Mouse (Mus musculus): ENCODE measurements around the gene Lfng.

Lfng gene

DNA sequence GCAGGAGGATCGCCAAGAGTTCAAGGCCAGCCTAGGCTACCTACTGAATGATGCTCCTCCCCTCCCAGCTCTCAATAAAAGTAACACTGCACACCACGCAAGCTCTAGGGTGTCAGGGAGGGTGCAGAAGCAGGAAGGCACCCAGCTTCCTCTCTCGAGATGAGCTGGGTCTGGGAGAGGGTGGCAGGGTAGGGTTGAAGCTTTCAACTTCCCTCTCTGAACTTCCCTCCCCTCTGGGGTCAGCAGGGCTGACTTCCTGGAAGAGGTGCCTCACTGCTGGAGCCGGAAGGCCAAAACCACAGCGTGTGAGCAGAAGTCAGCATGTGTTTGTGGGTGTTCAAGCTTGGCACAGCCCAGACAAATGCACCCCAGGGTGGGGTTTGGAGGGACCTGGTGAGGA is 10.6 kb downstream of the Lfng start:
- no peak for DNase-seq

DNA sequence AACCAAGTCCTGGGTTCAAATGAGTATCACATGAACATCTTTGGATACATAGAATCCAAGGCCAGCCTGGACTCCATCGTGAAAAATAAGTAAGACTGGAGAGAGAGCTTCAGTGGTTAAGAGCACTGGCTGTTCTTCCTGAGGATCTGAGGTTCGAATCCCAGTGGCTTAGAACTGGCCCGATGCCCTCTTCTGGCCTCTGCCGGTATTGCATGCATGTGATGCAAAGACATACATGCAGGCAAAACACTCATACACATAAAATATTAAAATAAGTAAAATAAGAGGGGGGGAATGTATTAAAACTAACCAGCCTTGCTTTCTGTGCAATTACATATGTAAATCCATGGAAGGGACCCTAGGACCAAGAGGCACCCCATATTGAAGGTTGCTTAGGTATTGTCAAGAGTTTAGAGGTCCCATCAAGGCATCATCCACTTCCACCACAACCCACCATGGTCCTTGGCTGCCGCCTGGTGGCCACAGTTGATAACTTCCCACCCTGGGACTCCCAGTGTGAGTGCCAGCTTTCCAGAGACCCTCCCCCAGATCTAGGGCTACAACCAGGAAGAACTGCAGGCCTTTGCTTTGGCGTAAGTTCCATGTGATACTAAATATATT is 12.1 kb downstream of the Lfng start:
- peak; percentile 40 for DNase-seq

DNA sequence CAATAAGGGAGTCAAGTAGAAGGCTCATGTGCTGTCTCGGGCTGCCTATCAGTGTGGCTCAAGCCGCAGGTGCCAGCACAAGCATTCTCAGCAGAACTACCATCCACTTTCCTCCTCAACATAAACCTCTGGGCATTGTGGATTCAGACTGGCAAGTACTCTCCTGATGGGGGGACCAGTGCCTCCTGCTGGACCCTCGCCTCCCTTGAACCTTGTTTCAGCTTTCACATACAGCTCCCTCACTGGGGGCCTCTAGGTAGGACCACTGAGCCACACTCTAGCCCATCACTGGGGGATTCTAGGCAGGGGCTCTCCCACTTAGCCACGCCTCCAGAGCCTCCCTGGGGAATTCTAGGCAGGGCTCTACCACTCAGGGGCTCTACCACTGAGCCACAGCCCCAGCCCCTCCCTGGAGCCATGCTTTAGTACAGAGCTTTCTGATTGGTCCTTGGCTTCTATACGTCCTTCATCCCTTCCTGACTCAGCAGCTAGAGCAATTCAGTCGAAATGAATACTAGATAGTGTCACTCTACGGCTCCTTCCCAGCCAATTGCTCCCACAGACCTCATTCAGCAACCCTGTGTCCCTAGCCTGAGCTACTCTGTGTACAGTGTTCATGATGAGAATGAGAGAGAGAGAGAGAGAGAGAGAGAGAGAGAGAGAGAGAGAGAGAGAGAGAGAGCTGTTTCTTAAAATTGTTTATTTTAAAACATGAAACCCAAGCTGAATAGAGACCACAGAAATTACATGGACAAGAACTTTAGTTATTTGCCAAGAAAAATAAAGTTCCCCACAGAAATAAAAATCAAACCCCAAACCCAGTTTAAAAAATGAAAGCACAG is 13.0 kb downstream of the Lfng start:
- DNase-seq: no peak

DNA sequence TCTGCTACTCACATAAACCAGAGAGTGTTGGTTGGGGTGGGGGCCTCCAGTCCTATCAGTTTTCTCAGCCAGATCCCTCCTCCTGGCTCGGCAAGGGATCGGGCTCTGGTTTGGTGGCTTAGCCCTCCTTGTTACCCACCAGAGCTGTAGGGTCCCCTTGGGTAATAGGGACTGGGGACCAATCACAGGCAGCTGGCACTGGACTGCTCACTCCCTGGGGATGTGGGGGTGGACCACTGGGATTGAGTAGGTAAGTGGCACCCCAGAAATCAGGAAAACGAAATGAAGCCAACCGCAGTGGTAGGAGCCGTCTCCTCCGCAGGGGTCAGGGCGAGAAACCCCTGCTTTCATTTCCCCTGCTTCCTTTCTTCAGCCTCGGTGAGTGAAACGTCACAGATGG is 14.0 kb downstream of the Lfng start:
- no peak for DNase-seq

DNA sequence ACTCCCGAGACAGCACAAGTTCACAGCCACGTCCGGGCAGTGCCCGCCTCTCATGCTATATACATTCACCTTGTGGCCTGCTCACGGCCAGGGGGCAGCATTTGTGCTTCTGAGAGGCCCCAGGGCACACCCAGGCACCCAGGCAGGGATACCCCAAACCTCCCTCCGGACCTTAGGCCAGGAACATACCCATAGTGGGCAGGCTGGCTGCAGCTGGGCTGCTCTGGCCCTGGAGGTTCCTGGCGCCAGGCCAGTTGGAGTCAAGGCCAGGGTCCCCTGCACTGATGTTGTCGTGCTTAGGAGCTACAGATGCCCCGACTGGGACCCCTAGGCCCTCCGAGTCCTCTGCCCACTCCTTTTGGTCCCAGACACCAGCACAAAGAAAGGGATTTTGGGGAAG is 14.4 kb downstream of the Lfng start:
- no peak for DNase-seq

DNA sequence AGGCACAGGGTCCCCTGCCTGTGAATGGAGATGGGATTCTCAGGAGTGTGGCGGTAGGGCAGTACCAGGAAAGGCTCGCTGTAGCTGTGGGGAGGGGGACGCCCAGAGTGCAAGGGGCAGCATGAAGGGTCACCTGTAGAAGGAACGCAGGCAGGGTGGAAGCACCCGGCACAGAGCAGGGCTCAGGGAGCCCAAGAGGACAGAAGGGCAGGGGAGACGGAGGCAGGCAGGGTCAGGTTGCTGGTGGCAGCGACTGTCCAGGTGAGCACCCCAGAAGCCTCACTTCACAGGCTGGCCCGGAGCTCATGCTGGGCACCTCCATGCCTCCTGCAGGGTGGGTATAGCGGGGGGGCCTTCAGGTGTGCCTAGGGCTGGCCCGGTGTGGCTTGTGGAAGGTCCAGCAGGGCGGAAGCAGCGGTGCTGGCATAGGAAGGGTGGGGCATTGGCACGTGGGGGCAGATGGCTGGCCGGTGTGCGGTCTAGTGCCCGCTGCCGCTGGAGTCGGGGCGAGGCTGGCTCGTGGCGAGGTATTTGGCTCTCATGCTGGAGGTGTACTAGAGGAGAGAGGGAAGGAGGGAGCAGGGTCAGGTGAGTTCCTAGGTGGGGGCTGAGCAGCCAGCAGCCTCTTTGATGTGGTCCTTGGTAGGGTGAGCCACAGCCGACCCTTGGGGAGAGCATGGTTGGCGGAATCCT is 16.0 kb downstream of the Lfng start:
- DNase-seq: no peak

DNA sequence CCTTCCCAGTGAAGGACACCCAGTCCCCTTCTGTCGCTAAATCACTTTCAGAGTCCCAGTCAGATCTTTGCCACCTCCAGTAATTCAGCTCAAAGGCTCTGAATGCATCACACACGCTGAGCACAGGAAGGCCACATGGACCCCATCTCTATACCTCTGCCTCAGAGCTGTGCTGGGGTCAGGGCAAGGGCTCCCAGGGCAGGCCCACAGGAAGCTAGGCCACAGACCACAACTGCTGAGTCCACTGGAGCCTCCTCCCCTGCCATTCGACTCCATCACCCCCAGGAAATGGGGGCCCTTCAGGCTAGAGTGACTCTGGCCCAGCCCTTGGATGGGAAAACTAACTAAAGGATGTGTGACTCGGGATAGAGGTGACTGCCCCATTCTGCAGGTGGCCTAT is 16.7 kb downstream of the Lfng start:
- no peak for DNase-seq

DNA sequence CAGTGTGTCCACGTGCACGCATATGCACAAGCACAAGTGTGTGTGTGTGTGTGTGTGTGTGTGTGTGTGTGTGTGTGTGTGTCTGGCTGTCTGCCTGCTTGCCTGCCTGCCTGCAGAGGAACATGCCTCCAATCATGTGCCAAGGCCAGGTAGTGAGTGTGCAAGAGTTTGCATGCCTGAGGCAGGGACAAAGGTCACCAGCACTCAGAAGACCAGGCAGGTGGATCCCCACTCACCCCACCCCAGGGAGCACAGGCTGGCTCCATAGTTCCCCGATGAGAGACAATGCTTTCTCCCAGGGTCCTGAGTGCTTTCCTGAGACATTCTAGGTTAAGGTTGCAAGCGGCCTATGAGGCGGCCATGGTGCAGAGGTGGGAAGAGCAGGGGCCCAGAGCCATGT is 17.1 kb downstream of the Lfng start:
- DNase-seq: no peak

DNA sequence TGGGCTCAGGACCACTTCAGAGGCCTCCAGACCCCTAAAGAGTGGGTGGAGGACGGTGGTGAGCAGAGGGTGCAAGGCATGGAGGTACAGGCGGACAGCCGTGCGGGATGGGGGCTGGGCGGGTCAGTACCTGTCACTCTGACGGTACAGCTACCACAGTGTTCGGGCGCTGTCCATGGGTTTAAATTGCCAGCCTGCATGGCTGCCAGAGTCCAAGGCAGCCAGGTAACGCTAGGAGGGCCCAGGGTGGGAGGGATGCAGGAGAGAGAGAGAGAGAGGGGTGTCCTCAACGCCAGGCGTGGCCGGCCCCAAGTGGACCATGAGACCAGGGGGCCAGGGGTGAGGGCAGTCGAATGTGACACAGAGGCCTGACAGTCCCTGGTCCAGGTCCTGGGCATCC is 17.8 kb downstream of the Lfng start:
- DNase-seq: no peak

DNA sequence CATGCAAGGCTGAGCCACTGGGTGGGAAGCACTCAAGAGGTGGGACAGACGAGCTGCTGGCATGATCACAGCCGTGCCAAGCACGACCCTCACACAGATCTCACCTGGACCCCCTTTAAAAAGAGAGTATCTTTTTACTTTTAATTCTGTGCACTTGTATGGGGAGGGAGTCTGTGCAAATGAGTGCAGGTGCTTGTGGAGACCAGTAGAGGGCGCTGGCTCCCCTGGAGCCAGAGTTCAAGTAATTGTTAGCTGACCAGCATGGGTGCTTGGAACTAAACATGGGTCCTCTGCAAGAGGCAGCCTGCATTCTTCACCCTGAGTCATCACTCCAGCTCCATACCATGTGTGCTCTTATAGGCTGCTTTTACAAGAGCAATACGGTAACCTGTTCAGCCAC is 20.5 kb downstream of the Lfng start:
- no peak for DNase-seq

DNA sequence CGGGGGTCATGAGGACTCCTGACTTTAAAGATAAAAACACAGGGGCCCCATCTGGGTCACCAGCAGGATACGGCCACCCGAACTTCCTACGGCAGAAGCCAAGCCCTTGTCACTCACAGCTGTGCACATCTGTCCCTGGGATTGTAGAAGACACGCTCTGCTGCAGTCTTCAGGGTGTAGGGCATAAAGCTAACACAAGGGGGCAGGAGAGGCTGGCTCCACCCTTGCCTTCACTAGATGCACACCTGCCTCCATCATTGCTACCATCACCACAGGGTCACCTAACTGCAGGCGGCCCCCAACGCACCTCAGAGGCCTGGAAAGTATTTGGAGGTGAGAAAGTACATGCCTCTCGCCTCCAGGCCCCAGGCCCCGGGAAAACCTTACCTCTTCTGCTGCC is 21.9 kb downstream of the Lfng start:
- no peak for DNase-seq

DNA sequence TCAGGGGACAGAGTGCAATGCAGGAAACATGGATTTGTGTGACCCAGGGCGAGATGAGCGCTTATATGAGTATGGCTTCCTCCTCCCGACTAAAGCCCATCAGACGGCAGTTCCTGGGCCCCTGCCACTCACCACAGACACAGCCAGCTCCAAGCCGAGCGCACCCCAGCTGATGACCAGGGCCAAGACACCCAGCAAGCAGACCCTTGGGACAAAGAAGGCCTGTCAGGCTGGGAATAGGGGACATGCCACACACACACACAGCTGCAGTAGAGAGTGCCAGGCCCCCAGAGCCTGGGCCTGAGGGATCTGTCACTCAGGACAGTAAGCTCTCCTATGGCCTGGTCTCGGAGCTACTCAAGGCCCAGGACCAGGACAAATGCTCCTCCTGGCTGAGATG is 26.3 kb downstream of the Lfng start:
- DNase-seq: peak; percentile 30

DNA sequence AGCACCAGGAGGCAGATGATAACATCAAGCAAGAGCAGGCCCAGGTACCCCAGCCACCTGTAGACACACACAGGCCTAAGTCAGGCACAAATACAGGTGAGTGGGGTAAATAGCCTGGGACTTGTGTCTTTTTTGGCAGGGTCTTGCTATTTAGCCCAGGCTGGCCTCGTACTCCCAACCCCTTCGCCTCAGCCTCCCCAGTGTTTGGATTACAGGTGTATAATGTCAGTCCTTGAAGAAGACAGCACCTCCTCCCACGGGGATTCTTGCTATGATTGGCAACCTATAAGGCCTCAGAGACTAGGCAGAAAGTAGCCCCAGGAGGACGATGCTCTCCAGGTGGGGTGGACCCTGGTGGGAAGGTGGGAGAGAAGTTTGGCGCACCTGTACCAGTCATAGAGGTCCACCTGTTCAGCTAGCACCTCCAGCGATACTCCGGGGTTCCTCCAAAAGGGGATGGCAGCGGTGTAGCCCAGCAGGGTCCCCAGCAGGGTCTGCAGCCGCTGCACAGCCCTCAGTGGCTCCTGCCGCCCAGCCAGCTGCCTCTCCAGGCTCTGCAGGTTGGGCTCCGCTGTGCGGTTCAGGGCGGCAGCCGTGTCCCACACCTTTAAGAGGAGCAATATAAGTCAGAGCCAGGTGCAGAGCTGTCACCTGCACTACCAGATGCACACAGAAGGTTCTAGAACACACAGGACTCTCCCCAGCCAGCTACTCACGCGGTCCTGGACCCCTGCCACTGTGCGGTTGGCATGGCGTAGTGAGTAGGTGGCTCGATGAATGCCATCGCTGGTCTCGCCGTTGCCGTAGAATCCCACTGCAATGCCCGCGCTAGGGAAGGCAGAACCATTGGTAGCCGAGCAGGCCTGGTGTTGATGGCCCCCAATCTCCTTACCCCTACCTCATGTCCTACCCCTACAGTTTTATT is 27.9 kb downstream of the Lfng start:
- no peak for DNase-seq

DNA sequence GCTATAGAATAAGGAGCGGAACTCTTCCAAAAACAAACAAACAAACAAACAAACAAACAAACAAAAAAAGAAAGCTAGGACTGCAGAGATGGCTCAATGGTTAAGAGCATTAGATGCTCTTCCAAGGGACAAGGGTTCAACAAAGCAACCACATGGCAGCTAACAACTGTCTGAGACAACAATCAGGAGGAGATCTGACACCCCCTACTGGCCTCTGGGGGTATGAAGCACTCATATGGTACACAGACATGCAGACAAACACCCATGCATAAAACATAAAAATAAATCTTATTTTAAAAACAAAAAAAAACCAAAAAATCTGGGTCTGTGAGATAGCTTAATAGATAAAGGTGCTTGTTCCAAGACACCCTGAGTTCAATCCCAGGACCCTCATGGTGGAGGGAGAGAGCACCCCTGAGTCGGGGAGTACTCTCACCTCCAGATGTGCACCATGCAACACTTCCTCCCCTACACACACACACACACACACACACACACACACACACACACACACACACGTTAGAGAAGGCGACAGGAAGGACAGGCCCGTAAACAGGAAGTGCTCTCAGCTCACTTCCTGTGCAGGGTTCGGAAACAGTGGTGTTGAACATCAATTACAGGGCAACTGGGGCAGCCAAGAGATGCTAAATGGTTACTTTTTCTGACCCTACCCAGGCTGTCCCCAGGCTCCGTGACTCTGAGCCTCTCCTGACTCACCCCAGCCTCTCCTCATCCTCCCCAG is 29.4 kb downstream of the Lfng start:
- no peak for DNase-seq

DNA sequence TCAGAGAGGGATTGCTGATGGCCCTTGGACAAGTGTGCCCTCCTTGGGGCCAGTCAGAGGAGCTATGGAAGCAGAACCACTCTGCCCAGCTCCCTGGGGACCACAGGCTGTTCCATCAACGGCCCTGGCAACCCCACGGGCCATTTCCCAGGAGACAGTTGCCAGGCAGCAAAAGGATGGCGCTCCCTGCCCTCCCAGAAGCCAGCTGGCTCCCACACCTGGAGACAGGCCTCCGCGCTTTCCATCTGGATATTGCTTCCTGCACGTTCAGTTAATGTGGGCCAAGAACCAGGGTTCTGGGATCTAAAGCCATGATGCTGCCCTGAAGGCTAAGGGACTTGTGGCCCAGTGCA is 29.9 kb downstream of the Lfng start:
- peak; percentile 40 for DNase-seq

DNA sequence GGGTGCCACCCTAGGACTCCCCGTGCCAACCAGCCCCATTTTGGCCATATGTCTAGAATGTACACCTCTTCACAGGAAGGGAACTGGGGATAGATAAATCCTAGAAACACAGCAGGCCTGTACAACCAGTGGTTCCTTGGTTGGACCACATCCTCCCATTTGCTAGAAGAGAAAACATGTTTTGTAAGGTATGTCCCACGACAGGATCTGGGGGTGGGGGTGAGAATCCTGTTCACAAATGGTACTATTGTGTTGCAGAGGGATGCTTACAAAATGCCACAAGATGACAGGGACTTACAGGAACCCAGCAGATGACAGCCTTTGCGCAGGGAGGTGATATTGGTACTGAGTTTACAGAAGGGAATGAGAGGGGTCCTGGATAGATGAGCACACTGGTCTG is 30.9 kb downstream of the Lfng start:
- no peak for DNase-seq

DNA sequence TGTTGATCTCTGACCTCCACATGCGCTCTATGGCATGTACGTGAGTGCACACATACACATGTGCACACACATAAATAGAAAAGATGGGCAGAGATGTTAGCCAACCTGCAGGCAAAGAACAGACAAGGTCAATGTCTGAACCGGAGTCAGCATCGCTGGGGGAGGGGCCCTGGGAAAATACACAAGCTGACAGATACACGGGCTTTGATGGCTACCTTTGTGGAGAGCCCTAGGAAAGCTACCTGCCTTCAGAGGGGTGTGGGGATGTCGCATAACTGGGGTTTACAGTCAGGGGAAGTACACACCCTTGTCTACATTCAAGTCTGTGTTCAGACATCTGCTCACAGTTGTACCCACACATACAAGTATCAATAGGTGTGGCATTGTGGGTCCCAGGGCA is 31.4 kb downstream of the Lfng start:
- no peak for DNase-seq

DNA sequence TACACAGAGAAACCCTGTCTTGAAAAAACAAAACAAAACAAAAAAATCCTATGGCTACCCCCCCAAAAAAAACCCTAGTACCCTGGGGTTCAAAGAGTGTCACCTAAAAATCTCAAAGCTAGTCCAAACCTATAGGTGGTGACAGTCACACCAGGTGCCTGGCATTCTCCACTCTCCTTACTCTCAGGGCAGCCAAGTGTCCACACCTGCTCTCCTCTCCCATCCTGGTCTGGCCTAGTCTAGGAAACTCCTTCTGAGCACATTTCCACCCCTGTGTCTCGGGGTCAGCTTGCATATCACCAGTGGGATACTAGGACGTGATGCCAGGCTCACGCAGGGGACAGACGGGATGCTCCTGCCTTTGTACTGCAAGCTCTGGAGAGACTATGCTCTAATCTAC is 32.2 kb downstream of the Lfng start:
- no peak for DNase-seq

DNA sequence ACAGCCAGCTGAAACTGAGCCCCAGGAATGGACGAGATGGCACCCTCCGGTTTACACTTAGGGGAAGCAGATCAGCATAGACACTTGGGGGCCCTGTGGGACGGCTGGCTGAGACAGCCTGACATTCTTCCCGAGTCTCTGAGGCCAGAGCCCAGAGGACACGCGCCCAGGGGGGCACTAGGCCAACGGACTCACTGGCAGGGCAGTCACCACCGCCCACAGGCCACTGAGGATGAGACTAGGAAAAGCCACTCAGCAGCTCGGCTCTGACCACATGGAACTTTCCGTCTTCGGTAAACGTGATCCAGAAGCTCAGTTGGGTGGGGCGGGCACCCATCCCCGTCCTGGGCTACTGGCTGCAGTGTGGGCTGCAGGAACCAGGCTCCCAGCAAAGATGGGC is 32.8 kb downstream of the Lfng start:
- peak; percentile 46 for DNase-seq

DNA sequence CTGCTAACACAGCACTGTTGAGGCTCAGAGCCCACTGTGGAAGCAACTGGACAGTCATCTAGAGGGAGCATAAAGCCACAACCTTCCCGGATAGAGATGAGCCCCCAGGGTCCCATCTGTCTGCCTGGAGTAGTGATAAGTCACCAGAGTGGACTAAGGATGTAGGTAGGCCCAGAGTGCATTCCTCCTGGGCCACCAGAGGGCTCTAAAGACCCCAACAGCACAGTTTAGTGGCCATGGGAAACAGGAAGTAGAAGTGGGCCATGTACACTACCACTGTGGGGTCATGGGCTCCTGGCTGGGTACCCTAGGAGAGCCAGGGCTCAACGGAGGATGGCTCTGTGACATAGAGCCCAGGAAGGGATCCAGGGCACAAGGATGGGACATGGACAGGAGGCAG is 33.7 kb downstream of the Lfng start:
- no peak for DNase-seq

DNA sequence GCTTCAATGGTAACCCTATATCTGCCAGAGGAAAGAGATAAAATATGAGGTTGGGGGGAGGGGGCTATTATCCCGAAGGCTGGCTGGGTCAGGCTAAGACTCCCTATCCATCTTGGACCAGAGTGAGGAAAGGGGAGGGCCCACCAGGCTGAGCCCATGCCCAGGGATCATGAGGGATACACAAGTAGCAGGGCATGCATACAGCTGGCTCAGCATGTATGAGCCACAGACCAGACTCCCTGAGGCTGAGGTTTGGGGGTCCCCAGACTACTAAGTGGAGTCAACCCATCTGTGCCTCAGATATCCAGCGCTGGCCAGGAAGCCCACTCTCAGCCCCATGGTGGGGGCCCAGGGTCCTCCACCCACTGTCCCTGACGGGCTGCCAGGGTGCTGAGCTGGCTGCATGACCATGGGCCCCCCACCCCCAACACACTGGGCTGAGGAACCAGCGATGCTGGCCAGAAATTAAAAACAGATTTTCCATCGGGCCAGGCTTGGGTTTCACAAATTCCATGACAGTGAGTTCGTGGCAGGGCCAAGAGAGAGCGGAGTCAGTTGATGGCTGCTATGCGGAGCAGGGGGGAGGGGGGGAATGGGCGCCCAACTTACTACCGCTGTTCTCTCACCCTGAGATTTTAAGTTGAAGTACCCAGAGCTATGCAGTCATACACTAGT is 34.3 kb downstream of the Lfng start:
- no peak for DNase-seq

DNA sequence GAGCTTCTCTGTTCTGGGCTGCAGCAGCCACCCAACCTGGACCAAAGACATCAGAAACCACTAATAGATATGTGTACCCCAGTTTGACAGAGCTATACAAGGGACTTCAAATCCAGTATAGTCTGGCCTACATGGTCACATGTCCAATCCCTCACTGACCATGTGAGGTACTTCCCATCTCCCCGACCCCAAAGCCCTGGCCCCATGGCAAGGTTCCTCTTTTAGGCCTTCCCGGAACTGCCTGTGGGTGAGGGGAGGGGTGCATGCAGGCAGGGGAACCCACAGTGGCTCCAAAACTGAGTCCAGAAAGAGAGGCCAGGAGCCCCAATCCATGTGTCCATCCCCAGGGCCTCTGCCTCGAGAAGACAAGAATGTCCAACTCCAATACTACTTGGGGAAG is 35.0 kb downstream of the Lfng start:
- DNase-seq: no peak
